ENCODE assay signal across 8 mouse cellular contexts in genomic region chr17:20944985-20945891, GRCm38 (mm10). TPM values are rescaled to one million over a fixed set of nuclear protein-coding genes. Genes with fewer than 3 reads are reported as not detected.
DNase-seq lines count a peak whose midpoint lies in the region; ATAC-seq and TF ChIP-seq lines count a peak whose summit lies in the region.

Gene Ppp2r1a (plus strand): TSS chr17:20945311.

- WGBS in embryonic facial prominence, embryonic 14.5 days: under 1% methylated on average over 60 of the region's 69 CpGs
- under 1% methylated on average over 69 of the region's 69 CpGs for WGBS in heart, adult 2 months
- under 1% methylated on average over 69 of the region's 69 CpGs for WGBS in limb, embryonic 13.5 days
- under 1% methylated on average over 69 of the region's 69 CpGs for WGBS in midbrain, embryonic 16.5 days

- peaks cover 15% of the 10 kb centered on the region for H3K4me1 ChIP-seq in embryonic facial prominence, embryonic 14.5 days (ENCODE audit: control insufficient read depth, insufficient read depth, low read length)
- H3K4me1 ChIP-seq in heart, adult 2 months (ENCODE audit: control insufficient read depth, insufficient read depth, low read length): peaks cover 8% of the 10 kb centered on the region
- peaks cover 40% of the 10 kb centered on the region for H3K4me1 ChIP-seq in limb, embryonic 13.5 days
- H3K4me1 ChIP-seq in midbrain, embryonic 16.5 days (ENCODE audit: control insufficient read depth, insufficient read depth, low read length): peaks cover 32% of the 10 kb centered on the region

- peak within 1 kb of the TSS; percentile 99 for H3K27ac ChIP-seq in embryonic facial prominence, embryonic 14.5 days (replicated peaks; ENCODE audit: low read depth, low read length)
- peak within 1 kb of the TSS; percentile 99 for H3K27ac ChIP-seq in heart, adult 2 months
- H3K27ac ChIP-seq in limb, embryonic 13.5 days: peak within 1 kb of the TSS; percentile 97
- peak within 1 kb of the TSS; percentile 98 for H3K27ac ChIP-seq in midbrain, embryonic 16.5 days (ENCODE audit: low read length)

- no peaks in the 10 kb centered on the region for H3K36me3 ChIP-seq in embryonic facial prominence, embryonic 14.5 days (ENCODE audit: control insufficient read depth, insufficient read depth, low read length)
- H3K36me3 ChIP-seq in heart, adult 2 months (ENCODE audit: control insufficient read depth, insufficient read depth, low read length): peaks cover 37% of the 10 kb centered on the region
- H3K36me3 ChIP-seq in limb, embryonic 13.5 days: 0 out of 2 replicates have a peak, but pooled peaks cover 4% of the 10 kb centered on the region
- no peaks in the 10 kb centered on the region for H3K36me3 ChIP-seq in midbrain, embryonic 16.5 days (ENCODE audit: control insufficient read depth, insufficient read depth, low read length)

- H3K4me3 ChIP-seq in embryonic facial prominence, embryonic 14.5 days (ENCODE audit: low read depth, low read length): peak within 1 kb of the TSS; percentile 58
- H3K4me3 ChIP-seq in heart, adult 2 months: peak within 1 kb of the TSS; percentile 83
- peak within 1 kb of the TSS; percentile 79 for H3K4me3 ChIP-seq in limb, embryonic 13.5 days
- H3K4me3 ChIP-seq in midbrain, embryonic 16.5 days (ENCODE audit: low read depth, low read length): peak within 1 kb of the TSS; percentile 55

- 0 out of 2 replicates have a peak, but pooled peaks have one; percentile 7 for TF ChIP-seq CTCF in heart, adult 2 months (IDR thresholded peaks at IDR 0.05)

- no peak for TF ChIP-seq EP300 in heart, adult 2 months (IDR thresholded peaks at IDR 0.05; ENCODE audit: insufficient read depth, low read depth, low read length)

- TF ChIP-seq POLR2A in heart, adult 2 months (IDR thresholded peaks at IDR 0.05; ENCODE audit: insufficient read depth, low read depth, low read length): peak; percentile 90

- intact Hi-C loops in heart, adult 2 months (cut with DNase I): loop anchor here (10.0 kb wide), 2 partner anchors 590 to 620 kb away; partner anchors contain the start of genes Zfp52 and Zfp948

- H3K9me3 ChIP-seq in embryonic facial prominence, embryonic 14.5 days (ENCODE audit: control insufficient read depth, low read length): no peaks in the 10 kb centered on the region
- no peaks in the 10 kb centered on the region for H3K9me3 ChIP-seq in limb, embryonic 13.5 days
- H3K9me3 ChIP-seq in midbrain, embryonic 16.5 days (replicated peaks; ENCODE audit: control insufficient read depth, low read length, poor library complexity, severe bottlenecking): no peaks in the 10 kb centered on the region

- peak; percentile 98 for ATAC-seq in embryonic facial prominence, embryonic 14.5 days (ENCODE audit: low read depth)
- ATAC-seq in limb, embryonic 13.5 days (ENCODE audit: low FRiP score, low read depth): peak; percentile 99
- peak; percentile 98 for ATAC-seq in midbrain, embryonic 16.5 days

- no peaks in the 10 kb centered on the region for H3K27me3 ChIP-seq in embryonic facial prominence, embryonic 14.5 days (replicated peaks; ENCODE audit: control insufficient read depth, insufficient read depth, low read length)
- H3K27me3 ChIP-seq in heart, adult 2 months (ENCODE audit: control insufficient read depth, insufficient read depth, low read length): no peaks in the 10 kb centered on the region
- H3K27me3 ChIP-seq in limb, embryonic 13.5 days: no peaks in the 10 kb centered on the region
- H3K27me3 ChIP-seq in midbrain, embryonic 16.5 days (ENCODE audit: control insufficient read depth, insufficient read depth, low read depth, low read length): no peaks in the 10 kb centered on the region

- peak; percentile 100 for DNase-seq in 3T3-L1 (ENCODE audit: low read depth, low spot score)
- DNase-seq in adrenal gland, postnatal 4 days (ENCODE audit: low spot score in 2 of 2): peak; percentile 89 to 95
- DNase-seq in embryonic facial prominence, embryonic 14.5 days (ENCODE audit: low spot score): peak; percentile 100
- DNase-seq in heart, adult 2 months: peak; percentile 99 to 100
- DNase-seq in kidney, adult 8-10 months: peak; percentile 100
- DNase-seq in spleen, postnatal 10 days (ENCODE audit: low spot score in 2 of 2): peak; percentile 96 to 97

- H3K4me2 ChIP-seq in embryonic facial prominence, embryonic 14.5 days (ENCODE audit: low read depth, low read length): peak within 1 kb of the TSS; percentile 87
- peak within 1 kb of the TSS; percentile 81 for H3K4me2 ChIP-seq in limb, embryonic 13.5 days (replicated peaks)
- H3K4me2 ChIP-seq in midbrain, embryonic 16.5 days (ENCODE audit: low read length): peak within 1 kb of the TSS; percentile 68

- peak within 1 kb of the TSS; percentile 81 for H3K9ac ChIP-seq in embryonic facial prominence, embryonic 14.5 days (ENCODE audit: low read depth, low read length)
- H3K9ac ChIP-seq in heart, adult 2 months (ENCODE audit: low read depth, low read length): peak within 1 kb of the TSS; percentile 88
- H3K9ac ChIP-seq in limb, embryonic 13.5 days: peak within 1 kb of the TSS; percentile 89
- H3K9ac ChIP-seq in midbrain, embryonic 16.5 days (ENCODE audit: low read depth, low read length): peak within 1 kb of the TSS; percentile 71

- peaks cover 5% of the 10 kb centered on the region for H3K79me2 ChIP-seq in heart, adult 2 months (replicated peaks; ENCODE audit: control insufficient read depth, insufficient read depth, low read length)

RNA-seq across cellular contexts. Expression of gene Ppp2r1a, which starts in this region (rescaled TPM):
- total RNA-seq in adrenal gland, postnatal 4 days (2021): 100 to 1,000 TPM; 340 to 365 TPM
- polyA plus RNA-seq in embryonic facial prominence, embryonic 14.5 days (2014; fragmentation: Nextera tagmentation; extraction: Ambion mirVana): 335 and 378 TPM in 2 replicates
- 100 to 1,000 TPM; 167 to 188 TPM for total RNA-seq in heart, adult 2 months (2021)
- polyA plus RNA-seq in heart, adult 2 months (2012; rRNA removed): 251 and 323 TPM in 2 replicates
- polyA plus RNA-seq in limb, embryonic 13.5 days (2015; fragmentation: Nextera tagmentation; extraction: Ambion mirVana): 375 and 377 TPM in 2 replicates
- polyA plus RNA-seq in midbrain, embryonic 16.5 days (2015; fragmentation: Nextera tagmentation; extraction: Ambion mirVana): 746 and 783 TPM in 2 replicates

Comparison
In these comparisons a context has a peak if more than half of its experiments do, and no peak if none do; other contexts are left out.
1. Peak in every context shown above with its lines: DNase-seq, ATAC-seq, H3K4me3 ChIP-seq and H3K27ac ChIP-seq.